Mouse (Mus musculus) MEL (cell line): ENCODE data around the gene C330007P06Rik. TPM values are rescaled to one million over a fixed set of nuclear protein-coding genes. Genes with fewer than 3 reads are reported as not detected.

Experiments
- DNase-seq: peaks from one replicate; pipeline ENCODE4 v3.0.0; 2011; ENCODE audit warnings: low read depth, low spot score
- H3K27ac ChIP-seq: 2 replicates; pipeline ENCODE4 v1.5.1; 2012; ENCODE audit warnings: low read depth, mild to moderate bottlenecking, control low read depth, low read length, moderate library complexity; ENCODE audit not compliant: control insufficient read depth
- H3K27me3 ChIP-seq, 2 experiments: fragments of 150-350 bp in 1 of 2; sonication (generic) in 1 of 2; 2 replicates each; pipeline ENCODE4 v1.6.1; 2012; ENCODE audit warnings: low read length in 2 of 2, mild to moderate bottlenecking in 2 of 2, improper control_type of control experiment in 1 of 2, moderate library complexity in 1 of 2; ENCODE audit not compliant: insufficient read depth in 2 of 2, control insufficient read depth in 1 of 2
- H3K36me3 ChIP-seq, 2 experiments: 2 replicates each; pipeline ENCODE4 v1.6.1; 2012 to 2014; ENCODE audit warnings: low read length in 2 of 2, improper control_type of control experiment in 1 of 2, inconsistent platforms in 1 of 2, mild to moderate bottlenecking in 1 of 2; ENCODE audit not compliant: insufficient read depth in 2 of 2, control insufficient read depth in 1 of 2
- H3K4me1 ChIP-seq, 2 experiments: fragments of 150-350 bp in 1 of 2; sonication (generic) in 1 of 2; 2 replicates each; pipeline ENCODE4 v1.6.1; 2012; ENCODE audit warnings: low read length in 2 of 2, improper control_type of control experiment in 1 of 2, mild to moderate bottlenecking in 1 of 2; ENCODE audit not compliant: insufficient read depth in 2 of 2, control insufficient read depth in 1 of 2
- H3K4me3 ChIP-seq, 2 experiments: fragments of 150-350 bp in 1 of 2; sonication (generic) in 1 of 2; 2 replicates each; pipeline ENCODE4 v1.5.1; 2012; ENCODE audit warnings: low read depth in 2 of 2, low read length in 2 of 2, mild to moderate bottlenecking in 2 of 2, moderate library complexity in 2 of 2, control low read depth in 1 of 2, improper control_type of control experiment in 1 of 2; ENCODE audit not compliant: control insufficient read depth in 1 of 2, insufficient read depth in 1 of 2
- H3K79me2 ChIP-seq: 2 replicates; pipeline ENCODE4 v1.6.1; 2012; ENCODE audit warnings: mild to moderate bottlenecking, low read length, moderate library complexity; ENCODE audit not compliant: control insufficient read depth, poor library complexity, insufficient read depth
- H3K9ac ChIP-seq: 2 replicates; pipeline ENCODE4 v1.6.1; 2012; ENCODE audit warnings: low read depth, mild to moderate bottlenecking, control low read depth, low read length, moderate library complexity; ENCODE audit not compliant: control insufficient read depth, poor library complexity, severe bottlenecking
- H3K9me3 ChIP-seq: fragments of 150-350 bp; sonication (generic); replicated peaks from 2 replicates; pipeline ENCODE4 v1.6.1; 2012; ENCODE audit warnings: mild to moderate bottlenecking, low read length, improper control_type of control experiment, moderate library complexity; ENCODE audit not compliant: insufficient read depth
- BHLHE40 ChIP-seq: IDR thresholded peaks from 2 replicates; pipeline ENCODE4 v1.6.1; 2012; ENCODE audit warnings: low read depth, mild to moderate bottlenecking, inconsistent platforms, low read length, improper control_type of control experiment, borderline replicate concordance
- CHD2 ChIP-seq: IDR thresholded peaks from 2 replicates; pipeline ENCODE4 v1.6.1; 2011; ENCODE audit warnings: low read length, improper control_type of control experiment
- E2F4 ChIP-seq: IDR thresholded peaks from 2 replicates; pipeline ENCODE4 v1.6.1; 2011; ENCODE audit warnings: low read depth, low read length, improper control_type of control experiment, borderline replicate concordance
- EP300 ChIP-seq, 2 experiments: IDR thresholded peaks; 2 replicates each; pipeline ENCODE4 v1.6.1; 2011; ENCODE audit warnings: improper control_type of control experiment in 2 of 2, low read length in 2 of 2, low read depth in 1 of 2, mild to moderate bottlenecking in 1 of 2
- ETS1 ChIP-seq: IDR thresholded peaks from 2 replicates; pipeline ENCODE4 v1.6.1; 2012; ENCODE audit warnings: low read depth, mild to moderate bottlenecking, inconsistent platforms, low read length, improper control_type of control experiment, moderate library complexity
- GABPA ChIP-seq: IDR thresholded peaks from 2 replicates; pipeline ENCODE4 v1.6.1; 2012; ENCODE audit warnings: low read depth, mild to moderate bottlenecking, inconsistent platforms, low read length, improper control_type of control experiment, moderate library complexity
- JUND ChIP-seq: IDR thresholded peaks from 2 replicates; pipeline ENCODE4 v1.6.1; 2011; ENCODE audit warnings: low read depth, mild to moderate bottlenecking, improper control_type of control experiment, low read length
- KAT2A ChIP-seq: conservative IDR thresholded peaks from 2 replicates; pipeline ENCODE4 v1.6.1; 2012; ENCODE audit warnings: low read depth, low read length, improper control_type of control experiment, inconsistent platforms
- MAFK ChIP-seq: IDR thresholded peaks from 2 replicates; pipeline ENCODE4 v1.6.1; 2011; ENCODE audit warnings: low read depth, mild to moderate bottlenecking, low read length, improper control_type of control experiment, borderline replicate concordance
- MAX ChIP-seq: IDR thresholded peaks from 2 replicates; pipeline ENCODE4 v1.6.1; 2011; ENCODE audit warnings: low read length, improper control_type of control experiment
- MEF2A ChIP-seq: IDR thresholded peaks from 2 replicates; pipeline ENCODE4 v1.6.1; 2014; ENCODE audit warnings: low read depth, mild to moderate bottlenecking, inconsistent platforms, low read length, improper control_type of control experiment; ENCODE audit not compliant: poor library complexity, insufficient replicate concordance, severe bottlenecking; ENCODE audit errors: extremely low read depth
- MXI1 ChIP-seq: IDR thresholded peaks from 2 replicates; pipeline ENCODE4 v1.6.1; 2011; ENCODE audit warnings: mild to moderate bottlenecking, low read depth, low read length, improper control_type of control experiment
- MYB ChIP-seq: IDR thresholded peaks from 2 replicates; pipeline ENCODE4 v1.6.1; 2011; ENCODE audit warnings: mild to moderate bottlenecking, low read depth, low read length, improper control_type of control experiment
- POLR2A ChIP-seq, 2 experiments: IDR thresholded peaks; 2 replicates each; pipeline ENCODE4 v1.6.1; 2011 to 2012; ENCODE audit warnings: low read length in 2 of 2, mild to moderate bottlenecking in 2 of 2, control low read depth in 1 of 2, improper control_type of control experiment in 1 of 2, low read depth in 1 of 2, moderate library complexity in 1 of 2; ENCODE audit not compliant: control insufficient read depth in 1 of 2, insufficient read depth in 1 of 2, poor library complexity in 1 of 2
- POLR2AphosphoS2 ChIP-seq: IDR thresholded peaks from 2 replicates; pipeline ENCODE4 v1.6.1; 2011; ENCODE audit warnings: low read length, improper control_type of control experiment
- POLR2AphosphoS5 ChIP-seq: IDR thresholded peaks from 2 replicates; pipeline ENCODE4 v1.6.1; 2012; ENCODE audit warnings: low read depth, borderline replicate concordance, mild to moderate bottlenecking, inconsistent platforms, low read length, moderate library complexity, mixed read lengths
- RAD21 ChIP-seq: IDR thresholded peaks from 2 replicates; pipeline ENCODE4 v1.6.1; 2011; ENCODE audit warnings: mild to moderate bottlenecking, low read depth, low read length, improper control_type of control experiment
- RCOR1 ChIP-seq: IDR thresholded peaks from 2 replicates; pipeline ENCODE4 v1.6.1; 2012; ENCODE audit warnings: low read depth, mild to moderate bottlenecking, inconsistent platforms, low read length, improper control_type of control experiment
- SIN3A ChIP-seq: IDR thresholded peaks from 2 replicates; pipeline ENCODE4 v1.6.1; 2012; ENCODE audit warnings: low read length, improper control_type of control experiment, inconsistent platforms
- SMC3 ChIP-seq: IDR thresholded peaks from 2 replicates; pipeline ENCODE4 v1.6.1; 2011; ENCODE audit warnings: low read depth, low read length, improper control_type of control experiment
- TAL1 ChIP-seq: IDR thresholded peaks from 2 replicates; pipeline ENCODE4 v1.6.1; 2012; ENCODE audit warnings: mild to moderate bottlenecking, inconsistent platforms, low read length, moderate library complexity, mixed read lengths
- TBP ChIP-seq: IDR thresholded peaks from 2 replicates; pipeline ENCODE4 v1.8.0; 2011; ENCODE audit warnings: low read depth, low read length, improper control_type of control experiment
- TCF12 ChIP-seq: IDR thresholded peaks from 2 replicates; pipeline ENCODE4 v1.6.1; 2014; ENCODE audit warnings: low read depth, mild to moderate bottlenecking, inconsistent platforms, low read length, improper control_type of control experiment, moderate library complexity
- USF1 ChIP-seq: IDR thresholded peaks from 2 replicates; pipeline ENCODE4 v1.6.1; 2014; ENCODE audit warnings: low read depth, mild to moderate bottlenecking, inconsistent platforms, low read length, improper control_type of control experiment, moderate library complexity
- USF2 ChIP-seq, 2 experiments: IDR thresholded peaks; 2 replicates each; pipeline ENCODE4 v1.6.1; 2011 to 2012; ENCODE audit warnings: improper control_type of control experiment in 2 of 2, low read length in 2 of 2, borderline replicate concordance in 1 of 2, inconsistent platforms in 1 of 2, low read depth in 1 of 2, mild to moderate bottlenecking in 1 of 2; ENCODE audit not compliant: insufficient read depth in 1 of 2
- ZMIZ1 ChIP-seq: IDR thresholded peaks from 2 replicates; pipeline ENCODE4 v1.6.1; 2012; ENCODE audit warnings: low read depth, mild to moderate bottlenecking, inconsistent platforms, low read length, improper control_type of control experiment, moderate library complexity
- polyA plus RNA-seq, 2 experiments: library from polyadenylated mRNA; stranded (reverse) in 1 of 2; unstranded in 1 of 2; fragments of >175 nt in 1 of 2; fragments of >200 nt in 1 of 2; gene quantifications; 2 replicates each; pipeline versions ENCODE4 v1.2.1 to v1.2.4; 2012; ENCODE audit warnings: low replicate concordance in 2 of 2, low read depth in 1 of 2; ENCODE audit not compliant: insufficient read length in 2 of 2, insufficient read depth in 1 of 2, missing spikeins in 1 of 2
- total RNA-seq: library from RNA; depleted of rRNA; stranded (reverse); fragments of 300-350 nt; gene quantifications from 2 replicates; pipeline ENCODE4 v1.2.3, GENCODE M21; 2012

Gene C330007P06Rik
- total and polyA plus RNA-seq, 3 experiments: 15.1 to 17.1 TPM; not detected in 1

GRCm38 (mm10) chrX:36805466-36806235 lies 68.3 kb downstream of the C330007P06Rik start:
- no peak overlapping the region for H3K4me3 ChIP-seq
- no peaks in the 10 kb centered on the region for H3K9me3 ChIP-seq
- peaks cover 0 to 11% of the 10 kb centered on the region in 2 experiments; a peak in 2 of 4 replicates for H3K36me3 ChIP-seq
- DNase-seq: no peak
- no peak overlapping the region for H3K9ac ChIP-seq
- peaks cover 0 to 15% of the 10 kb centered on the region in 2 experiments; a peak in 2 of 4 replicates for H3K4me1 ChIP-seq
- no peaks in the 10 kb centered on the region for H3K79me2 ChIP-seq
- no peak overlapping the region for H3K27ac ChIP-seq
- TF ChIP-seq MXI1: no peak
- TF ChIP-seq KAT2A: no peak
- TF ChIP-seq MYB: no peak
- TF ChIP-seq USF2 (IDR thresholded peaks at IDR 0.05; ENCODE audit: borderline replicate concordance in 1 of 2, insufficient read depth in 1 of 2, low read depth in 1 of 2, low read length in 2 of 2): no peak
- TF ChIP-seq SIN3A: no peak
- no peak for TF ChIP-seq MEF2A
- no peak for TF ChIP-seq ETS1
- TF ChIP-seq BHLHE40: no peak
- no peak for TF ChIP-seq JUND
- no peak for TF ChIP-seq TBP
- no peak for TF ChIP-seq POLR2AphosphoS5
- TF ChIP-seq POLR2A (IDR thresholded peaks at IDR 0.05; ENCODE audit: control insufficient read depth in 1 of 2, insufficient read depth in 1 of 2, low read depth in 1 of 2, low read length in 2 of 2, poor library complexity in 1 of 2): no peak
- TF ChIP-seq TCF12: no peak
- TF ChIP-seq MAFK: no peak
- no peak for TF ChIP-seq RCOR1
- no peak for TF ChIP-seq ZMIZ1
- no peak for TF ChIP-seq TAL1
- TF ChIP-seq GABPA: no peak
- no peaks in the 10 kb centered on the region for H3K27me3 ChIP-seq

- Histone ChIP-seq H3K9me3 (no peaks in the 10 kb centered on the region), H3K4me1 (peaks cover 0 to 15% of the 10 kb centered on the region in 2 experiments; a peak in 2 of 4 replicates), H3K9ac (no peak overlapping the region), H3K4me3 (no peak overlapping the region), H3K79me2 (no peaks in the 10 kb centered on the region), H3K27me3 (no peaks in the 10 kb centered on the region)
- DNase-seq: no peak
- no peak for TF ChIP-seq TAL1
- no peak for TF ChIP-seq RAD21
- no peak for TF ChIP-seq EP300 (IDR thresholded peaks at IDR 0.05; ENCODE audit: low read depth in 1 of 2, low read length in 2 of 2)
- TF ChIP-seq TBP: no peak
- TF ChIP-seq USF1: no peak
- TF ChIP-seq POLR2AphosphoS5: no peak
- TF ChIP-seq SIN3A: no peak
- TF ChIP-seq ETS1: no peak
- TF ChIP-seq CHD2: no peak
- TF ChIP-seq ZMIZ1: no peak
- no peak for TF ChIP-seq POLR2AphosphoS2
- TF ChIP-seq MXI1: no peak
- TF ChIP-seq MYB: no peak
- no peak for TF ChIP-seq KAT2A
- TF ChIP-seq SMC3: no peak
- no peak for TF ChIP-seq MAX
- no peak for TF ChIP-seq E2F4
- TF ChIP-seq, all 39 proteins: peak for 0
- Histone ChIP-seq H3K36me3 (peaks cover 0 to 11% of the 10 kb centered on the region in 2 experiments; a peak in 2 of 4 replicates), H3K27ac (no peak overlapping the region)
These were observed 69.7 kb downstream of the C330007P06Rik start for GRCm38 (mm10) chrX:36804196-36804595.
